Mouse (Mus musculus) right cerebral cortex, adult 2 months (tissue): ENCODE data around the gene Zbtb40.

Experiments
- DNase-seq, 2 experiments: peaks; one replicate each; pipeline ENCODE4 v3.0.0; 2021 to 2022; ENCODE audit warnings: low spot score in 2 of 2

Zbtb40 gene

DNA sequence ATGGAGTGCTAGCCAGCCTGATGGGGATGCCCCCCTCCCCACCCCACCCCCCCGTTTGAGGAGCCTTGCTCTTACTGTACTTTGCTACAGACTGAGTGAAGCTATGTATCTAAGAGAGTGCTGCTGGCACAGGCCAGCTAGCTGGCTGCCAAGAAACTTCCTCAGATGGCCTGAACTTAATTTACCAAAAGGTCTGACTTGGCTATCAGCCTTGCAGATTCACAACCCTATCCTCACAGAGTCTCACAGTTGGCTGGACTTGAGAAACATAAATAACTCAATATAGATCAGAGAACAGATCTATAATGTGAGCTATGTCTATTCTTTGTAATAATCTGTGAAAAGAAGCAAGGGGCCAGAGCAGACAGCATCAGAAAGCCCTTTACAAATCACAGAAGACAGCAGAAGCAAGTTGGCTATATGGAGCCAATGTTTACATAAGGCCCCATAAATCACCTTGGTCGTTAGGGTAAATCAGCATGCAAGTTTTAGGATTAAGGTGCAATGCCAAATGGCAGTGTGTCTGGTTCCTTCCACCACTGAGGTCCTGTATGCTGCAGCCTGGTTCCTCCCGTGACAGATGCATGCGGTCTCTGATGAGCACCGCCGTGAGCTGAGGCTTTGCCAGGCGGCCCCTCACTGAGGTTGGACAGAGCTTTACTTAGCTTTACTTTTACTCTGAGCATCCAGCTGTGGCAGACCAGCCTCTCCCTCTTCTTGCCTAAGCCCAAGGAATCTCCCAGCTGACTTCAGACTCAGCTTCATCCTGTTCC is 15.3 kb downstream of the Zbtb40 start:
- no peak for DNase-seq

GRCm38 (mm10) chr4:137032456-137032855 is 16.1 kb downstream of the Zbtb40 start:
- DNase-seq: no peak

DNA sequence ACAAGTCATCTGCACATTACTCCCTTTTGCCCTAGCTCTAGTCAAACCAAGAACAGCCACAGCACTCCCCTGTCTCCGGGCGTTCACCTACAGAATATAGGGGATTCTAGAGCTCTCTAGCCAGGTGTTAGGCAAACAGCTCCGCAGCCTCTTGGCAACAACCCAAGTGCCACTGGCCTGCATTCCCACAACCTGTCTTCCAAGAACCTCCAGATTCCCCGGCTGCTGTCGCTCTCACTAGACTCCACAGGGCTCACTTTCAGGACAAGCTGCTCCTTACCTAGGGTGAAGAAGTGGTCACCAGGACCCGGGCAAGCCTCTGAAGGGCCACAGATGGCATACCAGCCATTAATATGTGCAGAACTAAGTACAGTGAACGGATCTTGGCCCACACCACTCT is 17.3 kb downstream of the Zbtb40 start:
- no peak for DNase-seq

DNA sequence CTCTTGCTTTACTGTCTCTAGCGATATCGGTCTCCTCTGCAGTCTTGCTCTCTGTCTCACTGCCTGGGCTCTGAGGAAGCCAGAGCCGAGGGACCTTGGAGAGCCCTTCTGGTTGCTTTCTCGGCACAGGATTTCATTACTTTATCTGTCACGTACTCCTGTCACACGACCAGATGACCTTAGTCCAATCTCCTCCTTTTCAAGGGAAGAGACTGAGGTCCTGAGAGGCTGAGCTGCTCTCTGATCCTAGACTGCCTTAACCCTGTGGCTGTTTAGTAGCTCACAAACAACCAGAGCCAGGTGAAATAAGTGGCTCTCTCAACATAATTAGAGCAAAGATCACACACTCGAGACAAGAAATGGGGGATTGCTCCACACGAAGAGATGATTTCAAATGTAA is 19.3 kb downstream of the Zbtb40 start:
- DNase-seq: no peak

DNA sequence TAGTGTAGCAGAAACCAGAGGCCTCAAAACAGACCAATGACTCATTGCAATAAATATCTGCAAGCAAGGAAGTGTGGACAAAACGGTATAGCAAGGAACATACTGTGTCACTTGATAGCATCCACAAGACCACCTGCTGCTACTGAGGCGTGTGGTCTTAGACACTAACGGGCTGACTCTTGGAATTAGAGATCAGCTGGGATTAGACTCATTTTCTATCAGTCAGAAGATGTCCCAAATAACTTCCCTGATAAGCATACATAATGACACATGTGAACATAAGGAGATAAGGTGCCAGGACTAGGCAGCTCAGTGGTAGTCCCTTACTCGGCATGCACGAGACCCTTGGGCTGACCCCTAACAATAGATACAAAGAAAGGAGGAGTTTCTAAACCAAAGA is 21.6 kb downstream of the Zbtb40 start:
- no peak for DNase-seq

GRCm38 (mm10) chr4:137025570-137025969 is 23.0 kb downstream of the Zbtb40 start:
- DNase-seq: no peak

- no peak for DNase-seq
These were observed 23.5 kb downstream of the Zbtb40 start for GRCm38 (mm10) chr4:137025133-137025532.

DNA sequence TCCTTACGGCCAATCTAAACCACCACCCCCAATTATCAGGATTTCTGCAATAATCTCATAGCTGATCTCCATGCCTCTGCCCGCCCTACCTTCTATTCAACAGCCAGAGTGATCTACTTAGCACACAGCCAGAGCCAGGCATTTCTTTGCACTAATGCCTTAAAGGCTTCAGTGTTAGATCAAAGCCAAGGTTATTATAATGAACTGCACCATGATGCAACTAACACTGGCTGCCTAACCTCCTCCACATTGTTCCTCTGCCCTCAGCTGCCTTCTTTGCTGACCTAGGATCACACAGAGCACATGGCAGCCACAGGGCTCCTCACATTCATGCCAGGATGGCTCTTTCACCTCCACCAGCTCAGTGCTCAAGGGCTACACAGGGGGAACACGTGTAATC is 28.5 kb downstream of the Zbtb40 start:
- no peak for DNase-seq

GRCm38 (mm10) chr4:137015934-137016333 is 32.7 kb downstream of the Zbtb40 start:
- no peak for DNase-seq

DNA sequence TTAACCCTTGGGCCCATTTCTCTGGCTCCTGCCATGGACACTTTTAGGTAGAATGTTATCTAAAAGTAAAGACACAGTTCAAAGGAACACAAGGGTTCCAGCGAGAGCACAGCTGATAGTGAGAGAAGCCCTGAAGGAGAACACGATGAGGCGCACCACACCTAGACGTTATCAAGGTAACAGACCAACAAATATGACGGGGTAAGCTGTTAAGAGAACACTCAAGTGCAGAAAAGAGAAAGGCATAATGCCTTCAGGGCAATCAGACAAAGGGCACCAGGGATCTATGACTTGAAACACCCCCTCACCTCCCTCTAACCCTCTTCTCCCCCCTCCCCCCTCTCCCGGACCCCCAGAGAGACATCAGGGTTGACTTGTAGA is 33.1 kb downstream of the Zbtb40 start:
- DNase-seq: no peak

GRCm38 (mm10) chr4:137014654-137015475 is 33.7 kb downstream of the Zbtb40 start:
- no peak for DNase-seq

DNA sequence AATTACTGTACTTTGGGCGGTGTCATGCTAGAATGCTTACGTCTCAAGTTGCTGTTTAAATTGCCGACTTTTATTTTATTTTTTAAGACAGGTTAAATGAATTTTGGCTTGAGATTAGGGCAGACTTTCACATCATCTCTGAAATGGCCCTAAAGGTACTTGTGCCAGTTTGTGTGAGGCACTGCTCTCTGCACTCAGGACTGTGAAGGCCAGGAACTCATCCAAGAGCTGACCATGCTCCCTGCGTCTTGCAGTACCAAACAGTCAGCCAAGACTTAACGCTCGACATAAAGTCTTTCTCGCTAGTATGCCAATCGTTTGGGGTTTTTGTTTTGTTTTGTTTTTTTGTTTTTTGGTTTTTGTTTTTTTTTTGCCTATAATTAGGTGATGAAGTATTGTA is 34.5 kb downstream of the Zbtb40 start:
- no peak for DNase-seq

DNA sequence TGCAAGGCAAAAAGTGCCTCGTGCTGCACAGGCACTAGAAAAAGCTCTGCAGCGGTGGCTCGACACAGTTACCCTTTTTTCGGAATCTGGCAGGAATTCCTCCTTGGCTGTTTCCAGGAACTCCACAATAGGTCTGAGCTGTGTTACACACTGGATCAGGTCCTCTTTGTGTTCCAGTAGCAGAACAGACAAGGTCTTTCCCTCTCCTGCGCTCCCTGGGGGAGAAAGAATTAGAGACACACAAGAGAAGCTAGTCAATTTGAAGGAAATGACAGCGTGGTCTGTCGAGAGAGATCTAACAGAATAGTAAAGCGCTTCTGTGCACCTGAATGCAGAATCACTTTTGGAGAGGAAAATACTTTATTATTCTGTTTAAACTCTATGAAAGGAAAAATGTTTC is 41.6 kb downstream of the Zbtb40 start:
- DNase-seq: no peak

DNA sequence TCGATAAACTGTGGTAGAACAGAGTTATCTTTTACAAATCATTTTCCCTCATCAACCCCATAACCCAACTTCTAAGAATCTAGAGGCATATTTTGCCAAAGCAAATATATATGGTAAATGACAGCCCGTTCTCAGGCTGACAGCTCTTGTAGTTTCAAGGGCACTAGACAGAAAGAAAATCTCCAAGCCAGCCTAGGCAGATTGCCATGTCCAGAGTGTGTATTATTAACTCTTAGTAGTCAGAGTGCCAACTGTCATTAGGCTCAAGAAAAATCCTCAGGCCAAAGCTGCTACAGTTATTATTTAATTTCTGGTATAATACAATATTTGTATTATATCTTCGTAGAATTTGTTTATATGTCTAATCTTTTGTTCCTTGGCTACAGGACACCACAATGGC is 46.8 kb downstream of the Zbtb40 start:
- no peak for DNase-seq

GRCm38 (mm10) chr4:137001020-137001419 is 47.6 kb downstream of the Zbtb40 start:
- DNase-seq: no peak

DNA sequence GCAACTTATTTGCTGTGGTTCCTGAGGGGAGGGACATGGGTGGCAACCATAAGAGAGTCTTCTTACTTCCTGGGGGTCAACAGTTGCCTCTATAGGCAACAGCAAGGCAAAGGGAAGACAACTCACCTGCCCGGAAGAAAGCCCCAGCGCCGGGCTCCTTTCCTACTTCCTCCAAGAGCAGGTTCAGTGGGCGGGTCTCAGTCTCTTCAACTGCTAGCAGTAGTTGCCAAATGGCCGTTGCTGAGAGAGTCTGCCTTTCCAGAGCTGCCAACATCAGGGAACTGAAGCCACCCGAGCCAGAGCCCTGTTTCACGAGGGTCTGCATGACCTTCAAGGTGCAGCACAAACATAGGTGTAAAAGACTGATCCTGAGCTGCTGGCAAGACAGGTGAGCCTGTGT is 50.2 kb downstream of the Zbtb40 start:
- no peak for DNase-seq

DNA sequence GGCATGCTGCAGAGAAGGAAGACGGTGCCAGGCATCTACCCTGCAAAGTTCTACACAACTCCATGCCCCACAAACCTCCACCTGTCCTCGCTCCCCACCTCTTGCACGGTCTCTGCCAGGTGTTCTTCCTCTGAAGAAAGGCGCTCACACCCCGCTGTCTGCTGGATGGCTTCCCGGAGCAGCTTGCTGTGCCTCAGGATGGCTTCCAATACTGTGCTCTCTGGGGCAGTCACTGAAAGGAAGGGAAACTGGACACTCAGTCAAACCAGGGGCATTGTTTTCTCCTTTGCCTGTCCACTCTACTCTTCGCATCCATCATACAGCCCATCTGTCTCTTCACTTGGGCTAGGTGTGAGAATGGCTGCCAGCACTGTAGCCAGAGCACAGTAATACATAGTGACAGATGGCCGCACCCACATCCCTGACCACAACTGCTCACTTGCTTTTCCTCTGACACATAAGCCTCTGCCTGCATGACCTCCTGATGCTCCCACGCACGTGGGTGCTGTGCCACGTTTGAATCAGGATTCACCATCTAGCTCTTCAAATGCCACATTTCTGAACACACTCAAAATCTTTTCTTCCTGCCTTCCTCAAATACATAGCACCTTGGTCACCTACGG is 50.8 kb downstream of the Zbtb40 start:
- peak; percentile 29 to 42 for DNase-seq

- no peak for DNase-seq
These were observed 51.7 kb downstream of the Zbtb40 start for GRCm38 (mm10) chr4:136996933-136997332.

DNA sequence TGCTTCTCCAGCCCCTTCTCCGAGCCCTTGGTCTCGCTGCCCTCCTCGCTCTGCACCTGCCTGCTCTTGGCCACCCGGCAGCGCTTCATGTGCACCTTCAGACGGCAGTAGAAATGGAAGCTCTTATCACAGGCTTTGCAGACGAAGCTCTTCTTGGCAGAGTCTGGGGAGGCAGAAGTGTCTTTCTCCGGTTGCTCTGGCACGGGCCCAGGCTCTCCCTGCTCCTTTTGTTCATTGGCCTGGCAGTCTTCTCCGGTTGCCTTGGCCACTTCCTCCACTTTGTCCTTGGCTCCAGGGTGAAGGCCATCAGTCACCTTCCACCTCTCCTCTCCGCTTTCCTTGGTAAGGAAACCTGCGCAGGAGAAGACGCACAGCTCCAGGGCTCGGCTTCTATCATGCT is 53.2 kb downstream of the Zbtb40 start:
- no peak for DNase-seq

DNA sequence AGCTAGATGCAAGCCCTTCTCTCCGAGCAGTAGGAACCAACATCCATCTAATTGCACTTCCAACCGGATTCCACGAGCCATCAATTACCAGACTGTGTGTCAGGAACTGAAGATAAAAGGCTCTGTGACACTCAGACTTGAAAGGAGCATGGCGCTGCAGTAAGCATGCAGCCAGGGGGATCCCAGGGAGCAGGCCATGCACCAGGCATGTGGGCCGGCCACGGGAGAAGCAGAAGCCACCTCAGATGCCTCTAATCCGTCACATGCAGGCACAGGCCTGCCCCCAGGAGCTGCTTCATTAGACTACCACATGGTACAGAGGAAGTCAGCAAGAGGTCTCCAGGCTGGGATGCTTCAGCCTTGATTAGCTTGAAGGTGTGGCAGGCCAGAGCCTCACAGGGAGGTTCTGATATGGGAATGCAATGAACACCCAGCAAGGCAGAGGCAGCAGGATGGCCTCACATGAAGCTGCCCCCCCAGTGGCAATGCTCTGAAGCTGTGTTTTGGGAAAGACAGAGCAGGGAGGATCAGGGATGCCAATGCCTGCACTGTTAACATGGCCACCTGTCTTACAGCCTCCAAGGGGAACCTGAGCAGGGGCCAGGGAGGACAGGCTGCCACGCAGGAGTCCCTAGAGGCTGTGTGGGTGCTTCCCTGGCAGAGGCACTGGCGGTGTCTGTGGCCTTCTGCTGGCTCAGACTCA is 66.5 kb downstream of the Zbtb40 start:
- no peak for DNase-seq

DNA sequence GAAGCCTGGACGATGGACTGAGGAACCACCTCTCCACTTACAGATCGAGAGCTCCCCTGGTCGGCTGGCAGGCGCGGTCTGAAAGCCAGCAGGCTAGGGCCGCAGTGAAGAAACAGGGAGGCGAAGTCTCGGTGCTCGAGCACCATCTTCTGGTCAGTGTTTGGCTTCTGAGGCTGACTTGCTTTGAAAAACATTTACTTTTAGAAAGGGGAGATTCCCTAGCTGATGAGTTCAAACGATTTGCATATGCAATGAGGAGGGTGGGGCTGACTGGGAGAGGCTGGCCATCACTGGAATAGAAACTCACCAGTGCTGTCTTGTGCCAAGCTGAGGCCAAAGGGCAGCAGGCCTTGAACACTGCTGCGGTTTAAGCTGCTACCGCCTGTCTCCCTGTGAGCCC is 67.3 kb downstream of the Zbtb40 start:
- peak; percentile 45 to 53 for DNase-seq

GRCm38 (mm10) chr4:136980921-136981320 is 67.7 kb downstream of the Zbtb40 start:
- no peak for DNase-seq
